Mouse (Mus musculus) bone marrow, adult 2 months (tissue): Measurements from ENCODE around the gene Cuedc2.

Experiments used
- CTCF ChIP-seq: fragments of 200-500 bp; IDR thresholded peaks from 2 replicates; pipeline ENCODE4 v1.5.1; 2011; ENCODE audit warnings: low read length, control low read depth; ENCODE audit not compliant: control insufficient read depth, insufficient read depth
- POLR2A ChIP-seq: fragments of 200-500 bp; IDR thresholded peaks from 2 replicates; pipeline ENCODE4 v1.6.1; 2011; ENCODE audit warnings: low read depth, mild to moderate bottlenecking, control low read depth, low read length, borderline replicate concordance; ENCODE audit not compliant: control insufficient read depth

DNA sequence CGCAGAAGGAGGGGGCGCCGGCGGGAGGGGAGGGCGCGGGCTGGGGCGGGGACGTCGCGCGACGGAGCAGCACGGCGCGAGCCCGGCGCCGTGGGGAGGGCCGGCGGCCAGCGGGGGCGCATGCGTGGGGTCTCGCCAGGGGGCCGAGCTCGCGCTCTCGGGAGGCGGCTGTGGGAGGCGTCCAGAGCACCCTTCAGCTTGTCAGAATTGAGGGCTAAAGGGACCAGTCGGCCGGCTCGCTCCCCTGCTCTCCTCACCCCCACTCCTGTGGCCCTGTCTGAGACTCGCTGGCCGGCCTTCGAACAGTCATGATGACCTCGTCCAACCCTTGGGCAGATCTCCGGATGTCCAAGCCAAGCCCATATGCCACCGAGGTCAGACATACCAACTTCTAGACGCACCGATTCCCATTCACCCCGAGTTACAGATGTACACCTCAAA is 20.5 kb downstream of the Cuedc2 start:
- TF ChIP-seq CTCF (no peak), POLR2A (no peak)
